Mouse (Mus musculus) CH12F3 (cell line): ENCODE measurements at regions not wholly inside any gene's neighbourhood (a gene's known extent, or its start where the extent isn't known, plus 50 kb on each side); places are given as distances from the start of the nearest gene placed in this dataset.

ENCODE experiments used
- in situ Hi-C: fragments of 300-500 bp; cut with MboI; formaldehyde crosslinking; loops from 2 replicates; pipeline ENCODE4 v1.14.3; 2020; ENCODE audit warnings: low sequenced_read_pairs

DNA sequence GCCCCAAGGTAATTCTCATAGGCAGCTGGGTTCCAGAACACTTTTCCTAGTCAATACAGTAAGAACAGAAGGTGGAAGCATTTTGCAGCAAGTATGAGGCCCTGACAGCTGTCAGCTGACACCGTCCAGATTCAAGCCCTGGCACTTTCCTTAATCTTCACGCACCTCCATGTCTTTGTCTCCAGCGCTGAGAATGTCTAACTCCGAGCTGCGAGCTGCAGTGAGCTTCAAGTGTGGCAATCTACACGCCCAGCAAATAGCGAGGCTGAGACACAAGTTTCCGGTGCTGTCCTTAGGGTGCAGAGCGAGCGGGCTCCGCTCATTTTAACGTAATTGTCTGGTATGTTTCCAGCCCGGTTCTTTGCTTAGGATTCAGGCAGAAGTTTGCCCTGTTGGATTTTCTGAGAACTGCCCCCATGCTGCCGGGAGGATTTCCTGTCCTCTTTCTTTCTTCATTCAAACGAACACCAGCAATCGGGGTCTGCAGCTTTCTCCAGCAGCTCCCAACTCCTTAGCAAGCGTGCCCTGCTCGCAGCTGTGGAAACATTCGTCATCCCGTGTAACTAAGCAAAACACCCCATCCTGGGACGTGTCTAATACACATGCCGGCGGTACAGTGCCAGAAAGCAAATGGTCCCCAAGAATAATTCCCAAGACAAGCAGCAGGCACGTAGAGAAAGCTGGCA lies 54.5 kb downstream of the Irx3 start:
- in situ Hi-C loops, result loop anchor here (25.0 kb wide), 1 partner anchor 1215 kb away; the partner anchor contains the start of gene Slc6a2

- in situ Hi-C loops, result loop anchor here (25.0 kb wide), 1 partner anchor 1238 kb away; the partner anchor contains the start of gene Slc6a2
These were observed 77.2 kb downstream of the Irx3 start for GRCm38 (mm10) chr8:91724646-91725045.
